Mouse (Mus musculus): ENCODE data around the gene Enpp7. TPM values are rescaled to one million over a fixed set of nuclear protein-coding genes. Genes with fewer than 3 reads are reported as not detected.

Gene Enpp7
- polyA plus RNA-seq, 1 experiment from 2014 or later = not detected

- ATAC-seq (ENCODE audit: low FRiP score, low read depth) = no peak
- Histone ChIP-seq H3K4me1 (peaks cover 73% of the 10 kb centered on the region), H3K9me3 (no peaks in the 10 kb centered on the region), H3K27ac (no peak overlapping the region), H3K4me2 (replicated peaks) (peak overlapping the region; percentile 94), H3K36me3 (peaks cover 10% of the 10 kb centered on the region), H3K27me3 (peaks cover 59% of the 10 kb centered on the region), H3K4me3 (peak overlapping the region; percentile 55), H3K9ac (peak overlapping the region; percentile 71)
- 2% methylated on average over 57 of the region's 57 CpGs for WGBS
Observed at GRCm38 (mm10) chr11:119036934-119037779, 49.2 kb downstream of the Enpp7 start.

- Histone ChIP-seq H3K36me3 (peaks cover 10% of the 10 kb centered on the region), H3K27ac (no peak overlapping the region), H3K4me2 (replicated peaks) (peak overlapping the region; percentile 94), H3K27me3 (peaks cover 64% of the 10 kb centered on the region), H3K4me1 (peaks cover 80% of the 10 kb centered on the region), H3K9ac (peak overlapping the region; percentile 71), H3K9me3 (no peaks in the 10 kb centered on the region), H3K4me3 (peak overlapping the region; percentile 55)
- ATAC-seq (ENCODE audit: low FRiP score, low read depth) = no peak
- WGBS = 6% methylated on average over 18 of the region's 18 CpGs
Observed at GRCm38 (mm10) chr11:119037780-119038401, 49.9 kb downstream of the Enpp7 start.

- H3K4me3 ChIP-seq = peak overlapping the region; percentile 77
- H3K27ac ChIP-seq = no peak overlapping the region
- 31% methylated on average over 22 of the region's 22 CpGs for WGBS
- H3K9me3 ChIP-seq = no peaks in the 10 kb centered on the region
- peaks cover 65% of the 10 kb centered on the region for H3K27me3 ChIP-seq
- no peak for ATAC-seq (ENCODE audit: low FRiP score, low read depth)
- H3K9ac ChIP-seq = peak overlapping the region; percentile 86; the same call in 1 of the 2 replicates
- H3K4me1 ChIP-seq = peaks cover 89% of the 10 kb centered on the region
- peak overlapping the region; percentile 94 for H3K4me2 ChIP-seq (replicated peaks)
- H3K36me3 ChIP-seq = peaks cover 10% of the 10 kb centered on the region
Observed at GRCm38 (mm10) chr11:119038744-119039484, 50.9 kb downstream of the Enpp7 start.

GRCm38 (mm10) chr11:119039732-119040512 lies 51.9 kb downstream of the Enpp7 start:
- peaks cover 65% of the 10 kb centered on the region for H3K27me3 ChIP-seq
- peak overlapping the region; percentile 77 for H3K4me3 ChIP-seq
- 5% methylated on average over 21 of the region's 21 CpGs for WGBS
- peaks cover 89% of the 10 kb centered on the region for H3K4me1 ChIP-seq
- no peaks in the 10 kb centered on the region for H3K9me3 ChIP-seq
- ATAC-seq (ENCODE audit: low FRiP score, low read depth) = no peak
- H3K9ac ChIP-seq = peak overlapping the region; percentile 86
- peak overlapping the region; percentile 81; the same call in 1 of the 2 replicates for H3K27ac ChIP-seq
- peak overlapping the region; percentile 94 for H3K4me2 ChIP-seq (replicated peaks)
- H3K36me3 ChIP-seq = peaks cover 10% of the 10 kb centered on the region

GRCm38 (mm10) chr11:119040600-119041324 lies 52.8 kb downstream of the Enpp7 start, which contains the start of gene Cbx8:
TSS of gene Cbx8 (minus strand) at chr11:119040969.
- Histone ChIP-seq H3K4me1 (peaks cover 89% of the 10 kb centered on the region), H3K9me3 (no peaks in the 10 kb centered on the region), H3K9ac (peak within 1 kb of the TSS; percentile 86), H3K36me3 (peaks cover 10% of the 10 kb centered on the region), H3K4me3 (peak within 1 kb of the TSS; percentile 77), H3K4me2 (replicated peaks) (peak within 1 kb of the TSS; percentile 94), H3K27me3 (peaks cover 65% of the 10 kb centered on the region), H3K27ac (peak within 1 kb of the TSS; percentile 81)
- peak; percentile 90 for ATAC-seq (ENCODE audit: low FRiP score, low read depth)
- WGBS = 0% methylated on average over 52 of the region's 63 CpGs

GRCm38 (mm10) chr11:119041325-119041716 lies 53.3 kb downstream of the Enpp7 start:
- peaks cover 10% of the 10 kb centered on the region for H3K36me3 ChIP-seq
- peak overlapping the region; percentile 91 for H3K4me2 ChIP-seq (replicated peaks)
- WGBS = under 1% methylated on average over 31 of the region's 31 CpGs
- H3K4me1 ChIP-seq = peaks cover 89% of the 10 kb centered on the region
- H3K4me3 ChIP-seq = peak overlapping the region; percentile 77
- H3K27ac ChIP-seq = 0 out of 2 replicates have a peak overlapping the region, but pooled peaks have one; percentile 23
- no peak; the same call in 1 of the 2 replicates for ATAC-seq (ENCODE audit: low FRiP score, low read depth)
- H3K9me3 ChIP-seq = no peaks in the 10 kb centered on the region
- peak overlapping the region; percentile 68 for H3K9ac ChIP-seq
- H3K27me3 ChIP-seq = peaks cover 65% of the 10 kb centered on the region

- ATAC-seq (ENCODE audit: low FRiP score, low read depth) = no peak
- Histone ChIP-seq H3K9ac (peak overlapping the region; percentile 68), H3K4me3 (peak overlapping the region; percentile 77), H3K4me2 (replicated peaks) (peak overlapping the region; percentile 91), H3K9me3 (no peaks in the 10 kb centered on the region), H3K36me3 (peaks cover 10% of the 10 kb centered on the region), H3K4me1 (peaks cover 90% of the 10 kb centered on the region), H3K27me3 (peaks cover 66% of the 10 kb centered on the region), H3K27ac (peak overlapping the region; percentile 86)
- WGBS = under 1% methylated on average over 30 of the region's 31 CpGs
Observed at GRCm38 (mm10) chr11:119041750-119042465, 53.9 kb downstream of the Enpp7 start.

Other genes with a start within 250 kb of the Enpp7 start
- gene Rbfox3, start 76.6 kb upstream of the Enpp7 start, polyA plus RNA-seq (2015; fragmentation: Nextera tagmentation; extraction: Ambion mirVana) = 0.93 and 1.2 TPM in 2 replicates
- gene Cbx2, start 34.8 kb downstream of the Enpp7 start, polyA plus RNA-seq (2015; fragmentation: Nextera tagmentation; extraction: Ambion mirVana) = 62.8 and 66.7 TPM in 2 replicates
- 9.4 and 10.6 TPM in 2 replicates for gene Cbx8, start 52.8 kb downstream of the Enpp7 start, polyA plus RNA-seq (2015; fragmentation: Nextera tagmentation; extraction: Ambion mirVana)
- 10.7 and 11.3 TPM in 2 replicates for gene Cbx4, start 98.0 kb downstream of the Enpp7 start, polyA plus RNA-seq (2015; fragmentation: Nextera tagmentation; extraction: Ambion mirVana)
- 25.1 and 27.2 TPM in 2 replicates for gene Tbc1d16, start 240.3 kb downstream of the Enpp7 start, polyA plus RNA-seq (2015; fragmentation: Nextera tagmentation; extraction: Ambion mirVana)
- 4.8 and 6.8 TPM in 2 replicates for gene Ccdc40, start 240.4 kb downstream of the Enpp7 start, polyA plus RNA-seq (2015; fragmentation: Nextera tagmentation; extraction: Ambion mirVana)